Mouse (Mus musculus) thymus, postnatal 14 days (tissue): Measurements from ENCODE around the gene Nrm.

Experiments
- DNase-seq: peaks from one replicate; pipeline ENCODE4 v3.0.0; 2021

The Nrm gene

DNA sequence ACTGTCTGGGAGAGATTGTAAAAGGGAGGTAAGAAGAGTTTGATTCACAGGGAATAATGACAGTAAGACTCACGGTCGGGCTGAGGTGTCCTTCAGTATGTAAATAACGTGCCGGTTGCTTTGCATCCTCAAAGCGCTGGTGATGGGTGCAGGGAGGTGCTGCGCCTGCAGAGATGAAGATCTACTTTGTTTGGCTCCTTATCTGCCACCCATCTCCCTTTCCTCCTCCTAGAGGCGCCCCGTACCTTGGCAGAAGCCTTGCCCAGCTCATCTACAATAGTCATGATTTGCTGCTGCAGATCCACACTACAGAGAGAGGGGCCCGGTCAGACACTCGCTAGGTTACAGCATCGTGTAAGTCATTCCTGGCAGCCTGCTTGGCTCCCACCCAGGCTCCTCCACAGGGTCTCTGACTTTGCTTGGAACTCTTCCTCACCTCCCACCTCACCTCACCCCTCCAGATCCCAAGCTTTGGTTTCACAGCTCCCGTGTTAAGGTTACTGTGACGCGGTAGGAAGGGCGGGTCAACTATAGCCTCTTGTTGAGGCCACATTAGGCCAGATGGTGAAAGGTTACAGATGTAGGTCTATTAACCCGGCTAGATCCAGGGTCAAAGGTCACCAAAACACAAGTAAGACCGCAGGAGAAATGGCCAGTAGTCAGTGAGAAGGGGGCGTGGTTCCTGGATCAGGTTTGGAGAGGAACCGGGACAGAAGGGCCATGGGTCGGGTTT lies 48.2 kb downstream of the Nrm start:
- DNase-seq, result no peak

DNA sequence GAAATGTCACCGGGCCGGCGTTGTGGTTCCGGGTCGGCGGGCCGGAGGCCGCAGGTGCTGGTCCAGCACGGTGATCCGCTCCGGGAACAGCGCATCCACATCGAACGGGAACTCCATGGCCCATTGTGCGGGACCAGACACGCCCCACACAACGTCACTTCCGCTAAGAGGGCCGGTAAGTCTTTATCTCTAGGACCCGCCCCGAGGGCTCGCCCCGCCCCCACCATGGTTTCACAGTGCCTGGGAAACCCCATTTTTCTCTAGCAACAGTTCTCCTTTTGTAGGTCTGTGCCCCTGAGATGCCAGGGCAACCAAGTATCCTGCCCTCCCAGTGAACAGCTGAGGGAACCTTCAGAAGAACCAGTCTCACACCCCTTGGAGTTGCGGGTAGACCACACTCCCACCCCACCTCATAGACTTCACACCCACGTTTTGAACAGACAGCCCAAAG lies 48.8 kb downstream of the Nrm start, which contains the start of gene Atat1:
Gene Atat1, minus strand, starts transcription at position 157 of the 451 bp plus-strand sequence.
- DNase-seq, result peak; percentile 97

DNA sequence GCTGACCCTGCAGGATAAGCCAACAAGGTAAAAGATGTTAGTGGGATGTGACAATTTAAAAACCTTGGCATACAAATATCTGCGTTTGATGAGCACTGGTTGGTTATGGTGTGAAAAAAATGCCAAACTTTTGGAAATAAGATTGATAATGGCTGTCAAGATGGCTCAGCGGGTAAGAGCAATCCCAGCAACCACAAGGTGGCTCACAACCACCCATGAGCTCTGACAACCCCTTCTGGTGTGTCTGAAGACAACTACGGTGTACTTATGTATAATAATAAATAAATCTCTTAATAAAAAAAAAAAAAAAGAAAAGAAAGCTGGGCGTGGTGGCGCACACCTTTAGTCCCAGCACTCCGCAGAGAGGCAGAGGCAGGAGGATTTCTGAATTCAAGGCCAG lies 53.9 kb downstream of the Nrm start:
- DNase-seq, result no peak
